Mouse (Mus musculus): ENCODE data around the gene Tctex1d2.

Tctex1d2 gene

DNA sequence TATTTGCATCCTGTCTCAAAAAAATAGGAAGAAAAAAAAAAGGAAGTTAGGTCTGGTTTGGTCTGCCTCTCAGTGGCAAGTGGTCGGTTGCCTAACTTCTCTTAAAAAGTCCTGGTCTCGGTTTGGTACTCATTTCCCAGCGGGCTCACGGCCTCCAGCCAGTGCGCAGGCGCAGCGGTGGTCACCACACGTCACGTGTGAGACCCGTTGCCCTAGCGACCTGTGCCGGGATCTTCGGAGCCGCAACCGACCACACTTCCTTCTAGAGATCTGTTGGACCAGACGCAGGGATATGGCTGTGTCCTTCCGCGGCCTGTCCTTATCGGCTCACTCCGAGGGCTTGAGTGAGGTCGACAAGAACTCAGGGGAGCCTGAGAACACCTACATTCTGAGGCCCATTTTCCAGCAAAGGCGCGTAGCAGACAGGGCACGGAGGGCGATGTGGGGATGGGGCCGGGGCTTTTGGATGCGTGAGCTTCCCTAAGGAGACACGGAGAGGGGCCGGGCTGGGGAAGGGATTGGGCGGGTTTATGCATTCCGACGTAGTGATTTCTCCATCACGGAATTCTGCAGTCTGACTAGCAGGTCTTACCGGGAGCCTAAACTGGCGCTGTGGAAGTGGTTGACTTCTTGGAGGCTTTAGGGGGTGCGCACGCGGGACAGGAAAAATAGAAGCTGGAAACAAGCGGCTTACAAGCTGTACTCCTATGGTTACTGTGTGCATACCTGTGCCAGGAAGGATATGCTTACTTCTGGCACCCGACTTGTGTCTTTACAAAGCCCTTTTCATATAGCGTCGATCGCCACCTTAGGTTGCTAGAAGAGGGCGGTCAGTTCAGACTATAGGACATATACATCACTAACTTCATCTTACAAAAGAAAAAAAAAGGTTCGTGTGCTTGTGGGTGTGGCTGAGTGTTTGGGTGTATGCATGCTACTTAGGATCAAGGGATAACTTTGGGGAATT is at the start of gene Tctex1d2:
Tctex1d2 (plus strand) TSS at position 186 of the 967 bp plus-strand sequence.
- in situ Hi-C loops (cut with MboI, MseI) = no loop called here

DNA sequence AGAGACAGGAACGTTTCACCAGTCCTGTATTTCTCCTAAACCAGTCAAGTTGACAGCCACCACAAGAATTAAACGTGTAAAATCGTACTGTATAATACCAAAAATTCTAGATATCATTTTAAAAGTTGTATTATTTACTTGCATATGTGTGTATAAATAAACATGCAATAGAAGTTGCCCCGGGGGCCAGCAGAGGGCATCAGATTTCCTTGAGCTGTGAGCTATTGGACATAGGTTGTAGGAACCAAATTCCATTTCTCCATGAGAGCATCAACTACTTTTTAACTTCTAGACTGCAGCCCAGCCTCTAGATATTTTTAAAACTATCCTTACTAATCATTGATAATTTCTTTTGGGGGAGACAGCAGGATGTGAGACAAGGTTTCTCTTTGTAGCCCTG is 48.2 kb upstream of the Tctex1d2 start:
- in situ Hi-C loops (cut with MboI, MseI) = no loop called here

DNA sequence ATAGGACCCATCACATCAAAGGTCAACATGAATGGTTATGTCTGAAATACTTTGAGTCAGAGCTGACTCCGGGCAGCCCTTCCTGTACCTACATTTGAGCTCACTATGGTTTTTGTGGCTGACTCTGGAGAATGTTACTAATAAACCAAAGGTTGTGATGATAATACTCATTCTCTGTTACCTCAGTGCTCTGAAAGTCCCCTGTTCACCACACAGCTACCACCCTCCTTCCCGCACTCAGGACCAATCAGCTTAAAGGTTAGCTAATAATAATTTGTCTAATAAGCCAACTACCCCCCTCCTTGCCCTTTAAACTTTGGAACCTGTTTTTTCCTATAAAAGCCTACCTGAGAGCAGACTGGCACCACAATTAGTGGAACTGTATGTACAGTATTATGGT is 39.9 kb upstream of the Tctex1d2 start:
- in situ Hi-C loops (cut with MboI, MseI) = no loop called here

DNA sequence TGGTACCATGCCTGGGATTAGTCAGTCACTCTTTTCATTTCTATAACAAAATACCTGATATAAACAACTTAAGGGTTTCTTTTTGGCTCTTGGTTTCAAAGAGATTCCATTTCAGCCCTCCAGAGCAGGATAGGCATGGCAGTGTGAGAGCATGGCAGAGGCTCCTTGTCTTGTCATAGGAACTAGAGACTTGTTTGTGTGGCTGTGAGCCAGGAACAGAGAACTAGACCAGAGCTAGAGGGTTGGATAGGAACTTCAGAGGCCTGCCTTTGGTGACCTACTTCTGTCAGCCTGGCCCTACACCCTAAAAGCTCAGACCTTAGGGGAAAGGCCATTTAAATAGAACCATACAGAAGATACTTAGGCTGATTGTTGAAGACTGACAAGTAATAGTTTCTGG is 36.6 kb upstream of the Tctex1d2 start:
- in situ Hi-C loops (cut with MboI, MseI) = no loop called here

DNA sequence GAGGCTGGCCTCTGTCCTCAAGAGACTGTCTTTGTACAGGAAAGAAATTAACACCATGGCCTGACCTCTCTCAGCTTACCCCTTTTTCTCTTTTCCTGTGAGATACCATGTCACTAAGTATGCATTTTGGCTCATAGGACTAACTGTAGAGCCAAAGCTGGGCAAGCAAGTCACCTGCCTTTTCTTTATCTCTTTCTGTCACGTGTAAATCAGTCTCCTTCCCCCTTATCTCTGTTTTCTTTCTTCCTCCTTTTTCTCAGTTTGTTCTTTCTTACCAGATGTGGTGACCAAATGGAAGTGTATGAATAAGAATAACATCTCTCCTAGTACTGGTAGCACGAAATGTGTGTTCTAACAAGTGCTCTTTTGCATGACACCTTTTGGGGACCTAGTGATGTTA is 34.6 kb upstream of the Tctex1d2 start:
- in situ Hi-C loops (cut with MboI, MseI) = no loop called here

DNA sequence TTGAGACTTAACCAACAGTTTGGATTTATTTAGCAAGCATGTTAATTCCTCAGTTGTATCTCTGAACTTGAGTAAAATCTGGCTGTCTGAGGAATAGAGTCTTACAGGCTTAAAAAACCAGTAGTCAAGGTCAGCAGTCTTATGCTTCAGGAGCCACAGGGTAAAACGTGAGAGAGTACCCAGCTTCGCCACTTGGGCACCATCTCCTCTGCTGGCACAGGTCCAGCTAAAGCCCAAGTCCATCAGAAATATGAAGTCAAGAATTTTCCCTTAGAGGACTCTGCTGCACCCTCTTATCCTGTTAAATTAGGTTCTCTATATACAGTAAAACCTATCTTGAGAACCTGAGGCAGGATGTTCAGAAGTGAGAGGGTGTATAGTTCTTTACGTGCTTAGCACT is 32.7 kb upstream of the Tctex1d2 start:
- in situ Hi-C loops (cut with MboI, MseI) = no loop called here

DNA sequence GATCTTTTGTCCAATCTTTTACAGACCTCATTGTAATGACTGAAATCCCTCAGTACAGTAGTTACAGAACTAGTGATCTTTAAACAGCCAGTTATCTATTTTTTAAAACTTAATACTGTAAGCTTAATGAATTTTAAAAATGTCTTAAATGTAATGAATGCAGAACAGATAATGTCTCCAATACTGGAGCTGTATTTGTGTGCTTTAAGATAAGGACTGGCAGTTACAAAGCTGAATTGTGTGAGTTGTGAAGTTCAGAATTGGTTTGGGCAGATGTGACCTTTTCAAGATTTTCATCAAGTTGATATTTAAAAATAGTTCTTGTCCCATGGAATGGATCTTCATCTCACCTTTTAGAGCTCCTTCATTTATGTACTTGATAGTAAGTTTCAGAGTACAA is 30.5 kb upstream of the Tctex1d2 start:
- in situ Hi-C loops (cut with MboI, MseI) = no loop called here

DNA sequence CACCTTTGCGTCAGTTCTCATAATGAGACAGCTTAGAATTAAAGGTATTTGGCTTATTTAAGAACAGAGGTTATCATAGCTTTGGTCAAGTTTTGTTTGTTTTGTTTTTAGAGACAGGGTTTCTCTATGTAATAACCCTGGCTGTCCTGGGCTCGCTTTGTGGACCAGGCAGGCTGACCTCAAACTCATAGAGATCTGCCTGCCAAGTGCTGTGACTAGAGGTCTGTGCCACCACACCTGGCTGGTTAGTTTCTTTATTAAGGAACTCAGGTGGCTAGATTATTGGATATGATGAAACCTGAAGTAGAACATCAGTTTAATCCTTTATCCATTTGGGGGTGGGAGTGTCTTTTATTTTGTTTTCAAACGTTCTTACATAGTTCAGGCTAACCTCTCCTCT is 29.7 kb upstream of the Tctex1d2 start:
- in situ Hi-C loops (cut with MboI, MseI) = no loop called here

DNA sequence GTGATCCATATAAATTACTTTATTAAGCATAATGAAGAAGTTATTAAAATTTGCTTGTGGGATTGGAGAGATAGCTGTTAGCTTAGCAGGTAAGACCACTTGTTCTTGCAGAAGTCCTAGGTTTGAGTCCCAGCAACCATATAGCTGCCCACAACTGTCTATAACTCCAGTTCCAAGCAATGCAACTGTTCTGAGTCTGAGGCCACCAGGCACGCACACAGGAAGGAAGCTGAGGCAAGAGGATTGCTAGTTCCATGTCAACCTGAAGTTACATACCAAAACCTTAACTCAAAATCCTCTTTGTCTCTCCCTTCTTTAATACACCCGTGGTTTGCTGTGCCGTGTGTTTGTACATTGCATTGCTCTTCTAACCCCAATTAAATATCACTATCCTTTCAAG is 28.6 kb upstream of the Tctex1d2 start:
- in situ Hi-C loops (cut with MboI, MseI) = no loop called here

DNA sequence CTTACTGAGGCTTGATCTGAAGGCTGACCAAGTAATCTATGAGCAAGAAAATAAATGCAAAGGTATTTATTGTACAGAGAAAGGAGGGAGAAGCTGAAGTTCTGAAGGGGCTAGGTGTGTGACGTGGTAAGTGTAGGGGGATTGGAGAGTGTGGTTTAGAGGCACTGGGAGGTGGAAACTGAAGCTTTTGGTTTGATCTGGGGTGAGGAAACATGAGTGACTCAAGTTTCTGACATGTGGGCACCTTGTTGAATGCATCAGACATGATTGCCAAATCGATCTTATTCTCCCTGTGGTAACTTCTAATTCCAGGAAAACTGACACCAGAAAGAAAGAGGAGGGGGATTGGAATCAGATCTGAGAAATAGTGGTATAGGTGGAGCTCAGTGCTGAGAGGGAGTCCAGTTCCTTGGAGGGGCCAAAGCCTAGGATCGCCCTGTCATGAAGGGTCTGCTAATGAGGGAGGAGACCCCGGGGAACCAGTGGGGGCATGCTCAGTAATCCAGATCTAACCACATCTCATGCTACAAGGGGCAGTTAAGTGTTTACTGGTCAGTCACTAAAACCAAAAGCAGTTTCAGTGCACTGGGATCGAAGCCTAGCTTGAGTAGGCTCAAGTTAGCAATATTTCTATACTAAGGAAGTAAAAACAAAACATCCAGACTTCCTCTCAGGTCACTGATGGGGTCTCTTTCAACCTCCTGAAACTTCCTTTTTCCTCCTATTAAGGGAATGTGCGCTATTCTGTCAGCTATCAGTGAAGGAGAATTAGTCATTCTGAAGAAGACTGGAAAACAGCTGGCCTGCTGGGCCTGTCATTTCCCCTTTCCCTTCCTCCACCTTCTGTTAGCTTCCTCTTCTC is 23.6 kb upstream of the Tctex1d2 start:
- in situ Hi-C loops (cut with MboI, MseI) = no loop called here

DNA sequence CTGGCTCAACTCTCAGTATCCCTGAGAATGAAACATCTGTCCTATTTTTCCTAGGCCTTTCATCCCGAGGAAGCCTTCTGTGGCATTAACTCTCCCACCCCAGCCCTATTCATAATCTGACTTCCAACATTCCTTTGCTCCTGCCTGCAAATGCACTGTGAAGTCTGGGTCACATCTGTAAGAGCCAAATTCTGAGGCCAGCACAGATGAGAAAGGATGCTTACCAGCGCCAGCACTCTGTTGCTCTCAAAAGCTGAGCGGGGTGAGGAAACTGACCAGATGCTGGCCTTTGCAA is 23.0 kb upstream of the Tctex1d2 start:
- in situ Hi-C loops (cut with MboI, MseI) = no loop called here

DNA sequence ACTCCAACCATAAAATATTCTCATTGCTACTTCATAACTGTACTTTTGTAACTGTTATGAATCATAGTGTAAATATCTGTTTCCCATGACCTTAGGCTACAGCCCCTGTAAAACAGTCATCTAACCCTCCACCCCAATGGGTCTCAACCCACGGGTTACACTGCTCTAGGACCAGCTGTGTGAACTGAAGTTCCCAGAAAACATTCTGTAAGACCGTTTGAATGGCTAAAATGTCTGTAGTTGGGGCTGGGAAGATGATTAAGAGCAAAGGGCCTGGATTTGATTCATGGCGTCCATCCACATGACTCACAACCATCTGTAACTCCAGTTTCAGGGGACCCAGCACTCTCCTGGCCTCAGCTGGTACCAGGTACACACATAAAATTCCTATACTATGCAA is 21.3 kb upstream of the Tctex1d2 start:
- in situ Hi-C loops (cut with MboI, MseI) = no loop called here

DNA sequence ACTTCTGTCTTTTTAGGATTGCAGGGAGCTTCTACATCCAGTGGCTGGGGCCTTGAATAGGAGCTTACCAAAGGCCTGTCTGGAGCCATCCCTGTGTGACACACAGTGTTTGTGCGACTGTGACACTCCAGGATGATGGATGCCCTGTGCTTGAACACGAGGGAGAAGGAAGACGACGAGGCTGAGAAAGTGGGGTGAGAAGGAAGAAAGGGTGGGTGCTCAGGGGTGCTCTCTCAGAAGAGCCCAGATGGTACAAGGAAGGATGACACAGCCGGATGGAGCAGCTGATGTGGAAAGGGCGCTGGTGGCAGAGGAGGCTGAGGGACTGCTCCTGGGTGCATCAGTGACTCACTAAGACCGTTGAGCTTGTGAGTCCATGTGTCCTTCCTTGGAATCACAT is 19.2 kb upstream of the Tctex1d2 start, which contains the start of gene Tm4sf19:
Tm4sf19 (plus strand) TSS at position 240 of the 400 bp plus-strand sequence.
- in situ Hi-C loops (cut with MboI, MseI) = no loop called here

DNA sequence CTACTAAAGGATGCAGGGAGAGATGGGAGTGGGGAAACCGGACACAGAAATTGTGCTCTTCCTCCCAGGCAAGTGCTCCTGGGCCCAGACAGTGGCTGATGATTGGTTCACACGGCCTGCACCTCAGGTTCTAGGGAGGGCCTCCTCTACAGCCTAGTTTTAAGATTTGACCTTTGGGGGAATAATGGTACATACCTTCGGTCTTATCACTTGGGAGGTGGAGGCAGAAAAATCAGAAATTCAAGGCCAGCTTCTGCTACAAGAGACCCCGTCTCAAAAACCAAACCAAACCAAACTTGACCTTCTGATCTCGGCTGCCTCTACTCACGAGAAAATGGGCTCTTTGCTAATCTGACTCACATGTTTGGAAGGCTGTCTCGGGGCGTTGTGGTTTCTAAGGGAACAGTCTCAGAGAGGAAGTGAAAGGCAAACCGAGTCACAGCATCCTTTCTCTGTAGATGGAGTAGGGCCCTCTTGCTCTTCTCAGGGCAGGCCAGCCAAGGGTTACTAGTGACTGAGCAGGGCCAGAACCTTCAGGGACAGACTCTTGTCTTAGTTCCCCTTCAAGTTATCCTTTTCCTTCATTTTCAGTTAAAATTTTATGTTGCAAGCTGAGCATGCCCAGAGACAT is 18.1 kb upstream of the Tctex1d2 start:
- in situ Hi-C loops (cut with MboI, MseI) = no loop called here

DNA sequence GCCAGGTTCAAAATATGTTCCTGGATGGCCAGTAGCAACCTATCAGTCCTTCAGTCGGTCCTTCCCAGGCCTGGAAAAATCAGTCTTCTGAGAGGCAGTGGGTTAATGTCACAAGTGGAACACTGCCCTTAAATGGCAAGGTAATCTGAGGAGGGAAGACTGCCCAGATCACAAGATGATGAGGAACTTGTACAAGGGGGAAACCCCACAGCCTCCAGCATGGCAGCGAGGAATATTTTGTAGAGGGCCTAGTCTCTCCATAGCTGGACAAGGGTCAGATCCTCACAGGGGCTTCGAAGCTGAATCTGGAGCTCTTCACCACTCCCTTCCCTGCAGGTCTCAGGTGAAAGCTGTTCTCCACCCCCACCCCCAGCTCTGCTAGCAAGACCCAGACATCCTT is 16.7 kb upstream of the Tctex1d2 start:
- in situ Hi-C loops (cut with MboI, MseI) = no loop called here

DNA sequence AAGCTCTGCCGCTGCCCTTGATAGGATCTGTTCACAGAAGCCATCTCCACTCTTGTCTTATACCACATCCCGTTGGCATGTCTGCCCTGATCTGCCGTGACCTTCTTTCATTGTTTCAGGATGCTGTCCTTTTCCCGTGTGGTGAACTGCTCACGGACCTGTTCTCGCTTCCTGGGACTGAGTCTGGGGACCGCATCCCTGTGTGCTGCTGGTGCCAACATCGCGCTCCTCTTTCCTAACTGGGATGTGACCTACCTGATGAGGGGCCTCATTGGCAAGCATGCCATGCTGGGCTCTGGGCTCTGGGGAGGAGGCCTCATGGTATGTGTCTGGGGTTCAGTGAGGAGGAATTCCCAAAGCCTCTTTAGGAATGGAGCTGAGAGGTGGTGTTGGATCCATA is 13.8 kb upstream of the Tctex1d2 start:
- in situ Hi-C loops (cut with MboI, MseI) = no loop called here

DNA sequence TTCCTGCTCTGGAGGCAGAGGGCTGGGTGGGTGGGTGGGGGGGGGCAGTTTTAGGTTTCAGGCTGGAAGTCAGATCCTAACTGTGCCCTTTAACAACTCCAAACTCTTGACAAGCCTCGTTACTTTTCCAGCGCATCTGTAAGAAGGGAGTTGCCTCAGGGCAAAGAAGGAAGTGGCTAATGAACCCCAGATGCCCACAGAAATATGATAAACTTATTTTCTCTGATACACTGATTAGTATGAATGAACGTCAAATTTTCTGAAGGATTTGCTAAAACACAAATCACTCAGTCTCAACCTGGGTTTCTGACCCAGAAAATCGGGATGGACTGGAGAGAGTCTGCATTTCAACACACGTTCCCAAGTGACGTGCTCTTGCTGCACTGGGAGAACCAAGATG is 12.8 kb upstream of the Tctex1d2 start:
- in situ Hi-C loops (cut with MboI, MseI) = no loop called here

DNA sequence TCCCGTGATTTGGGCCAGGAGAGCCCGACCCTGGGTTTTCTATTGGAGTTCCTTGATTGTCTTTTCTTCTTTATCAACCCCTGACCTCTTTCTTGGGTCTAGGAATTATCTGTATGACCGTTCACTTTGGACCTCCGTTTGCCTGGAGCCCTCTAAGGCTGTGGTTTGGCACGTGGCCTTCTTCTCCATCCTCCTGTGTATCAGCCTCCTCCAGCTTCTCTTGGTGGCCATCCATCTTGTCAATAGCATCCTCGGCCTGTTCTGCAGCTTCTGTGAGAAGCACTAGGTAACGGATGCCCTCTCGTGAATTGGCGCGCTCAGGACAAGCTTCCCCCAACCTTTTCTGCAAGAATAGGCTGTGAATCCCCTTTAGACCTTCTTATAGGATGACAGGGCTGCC is 11.8 kb upstream of the Tctex1d2 start:
- in situ Hi-C loops (cut with MboI, MseI) = no loop called here

DNA sequence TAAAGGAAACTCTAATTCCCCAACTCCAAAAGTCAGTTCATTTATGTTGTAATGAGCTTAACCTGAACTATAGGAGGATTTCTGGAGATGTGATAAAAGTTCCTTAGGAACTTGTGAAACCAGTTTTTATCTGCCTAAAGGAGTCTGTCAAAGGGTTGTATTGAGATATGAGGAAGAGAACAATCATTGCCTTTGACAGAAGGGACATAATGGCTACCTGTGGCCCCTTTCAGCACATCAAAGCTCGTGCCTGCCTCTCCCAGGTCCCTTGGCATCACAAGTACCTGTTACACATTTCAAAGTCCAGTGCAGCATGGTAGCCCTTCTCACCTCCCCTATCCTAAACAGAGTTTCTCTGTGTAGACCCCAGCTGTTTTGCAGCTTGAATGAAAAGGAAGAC is 2.0 kb upstream of the Tctex1d2 start:
- in situ Hi-C loops (cut with MboI, MseI) = no loop called here

DNA sequence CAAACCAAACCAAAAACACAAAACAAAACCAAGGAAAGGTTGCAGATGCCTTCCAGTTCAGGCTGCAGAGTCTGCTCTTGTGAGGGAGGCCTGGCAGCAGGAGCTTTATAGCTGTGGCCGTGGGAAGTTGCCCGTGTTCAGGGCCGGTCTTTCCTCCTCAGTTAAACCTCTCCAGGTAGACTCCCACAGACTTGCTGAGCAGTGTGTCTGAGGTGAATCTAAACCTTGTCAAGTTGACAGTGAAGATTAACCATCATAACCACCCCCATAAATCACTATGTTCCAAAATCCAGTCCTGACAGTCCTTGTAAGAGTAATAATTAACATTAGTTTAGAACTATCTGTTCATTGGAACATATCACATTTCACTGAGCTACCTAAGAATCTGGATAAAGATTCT is 8.0 kb downstream of the Tctex1d2 start:
- in situ Hi-C loops (cut with MboI, MseI) = no loop called here

DNA sequence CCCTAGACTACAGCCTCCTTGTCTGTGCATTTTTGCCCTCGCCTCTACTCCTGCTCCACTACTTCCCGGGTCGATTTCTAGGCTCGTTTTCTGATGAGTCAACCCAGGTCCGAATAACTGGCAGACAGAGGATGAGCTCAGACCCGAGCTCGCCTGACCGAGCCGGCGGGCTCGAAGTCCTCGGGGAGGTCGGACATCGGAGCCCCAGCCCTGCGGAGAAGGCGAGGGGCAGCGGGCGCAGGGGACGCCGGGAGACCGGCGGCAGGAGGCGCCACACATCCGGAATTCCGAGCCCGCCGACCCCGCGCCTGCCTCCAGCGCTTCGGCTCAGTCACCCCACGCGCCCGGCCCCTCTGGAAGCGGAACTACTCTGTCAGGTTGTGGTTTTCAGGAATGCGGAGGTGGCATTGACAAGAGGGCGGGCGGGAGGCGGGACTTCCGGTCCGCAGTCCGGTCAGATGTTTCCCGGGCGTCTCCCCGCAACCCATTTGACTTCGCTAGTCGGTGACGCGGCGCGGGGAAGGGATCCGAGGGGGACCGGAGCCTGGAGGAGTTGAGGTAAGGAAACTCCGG is 11.1 kb downstream of the Tctex1d2 start, which contains the start of gene Pcyt1a:
Pcyt1a (plus strand) TSS at position 448 of the 573 bp plus-strand sequence.
- in situ Hi-C loops (cut with MboI, MseI) = no loop called here

DNA sequence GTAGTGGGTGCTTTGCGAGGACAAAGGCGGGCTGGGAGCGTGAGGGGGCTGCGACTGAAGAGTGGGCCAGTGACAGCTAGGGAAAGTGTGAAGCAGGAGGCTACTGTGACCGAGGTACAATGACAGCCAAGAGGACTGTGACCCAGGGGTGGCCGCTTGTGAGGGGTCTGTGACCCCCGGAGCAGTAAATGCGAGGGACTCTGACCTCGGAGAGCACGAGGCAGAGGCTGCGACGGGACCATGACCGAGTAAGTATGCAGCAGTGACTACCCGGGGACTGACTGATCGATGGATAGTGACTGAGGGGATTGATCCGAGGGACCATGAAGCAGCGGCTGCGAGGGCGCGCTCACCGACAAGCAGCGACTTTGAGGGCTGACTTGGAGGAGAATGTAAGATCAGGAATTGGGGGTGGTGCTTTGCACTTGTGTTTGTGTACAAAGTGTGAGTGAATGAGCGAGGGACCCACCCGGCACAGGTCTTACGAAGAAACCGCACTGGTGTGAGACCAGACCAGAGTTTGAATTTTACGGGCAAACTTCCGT is 11.6 kb downstream of the Tctex1d2 start:
- in situ Hi-C loops (cut with MboI, MseI) = no loop called here

Measured in T-helper 2 cell (primary cell).